Mouse (Mus musculus) midbrain, embryonic 13.5 days (tissue): ENCODE data around the gene Zfp524. TPM values are rescaled to one million over a fixed set of nuclear protein-coding genes. Genes with fewer than 3 reads are reported as not detected.
A peak's percentile ranks its signal among the peaks of the same experiment; 100 is the strongest.
"Not testable (repeated sequence)": the region's sequence is repeated elsewhere in the genome, so short reads cannot be mapped to it uniquely, and the experiment has no call there.

Source experiments
- ATAC-seq: fragments of 200-750 bp; cut with Nextera tagmentation; 2 replicates; pipeline ENCODE4 v1.8.0; 2017; ENCODE audit warnings: mild to moderate bottlenecking, moderate TSS enrichment, moderate library complexity
- H3K27ac ChIP-seq: fragments of 300-500 bp; sonication (generic); 2 replicates; pipeline ENCODE4 v1.5.1; 2015; ENCODE audit warnings: inconsistent platforms, mild to moderate bottlenecking, moderate library complexity
- H3K27me3 ChIP-seq: fragments of 300-500 bp; sonication (generic); 2 replicates; pipeline ENCODE4 v1.6.1; 2015; ENCODE audit warnings: mild to moderate bottlenecking, inconsistent platforms
- H3K36me3 ChIP-seq: fragments of 300-500 bp; sonication (generic); 2 replicates; pipeline ENCODE4 v1.6.1; 2015; ENCODE audit warnings: mild to moderate bottlenecking, inconsistent platforms
- H3K4me1 ChIP-seq: fragments of 300-500 bp; sonication (generic); replicated peaks from 2 replicates; pipeline ENCODE4 v1.6.1; 2015; ENCODE audit warnings: inconsistent platforms
- H3K4me2 ChIP-seq: fragments of 300-500 bp; sonication (generic); replicated peaks from 2 replicates; pipeline ENCODE4 v1.6.1; 2015; ENCODE audit warnings: moderate library complexity, mild to moderate bottlenecking, inconsistent platforms
- H3K4me3 ChIP-seq: fragments of 300-500 bp; sonication (generic); replicated peaks from 2 replicates; pipeline ENCODE4 v1.5.1; 2015; ENCODE audit warnings: mild to moderate bottlenecking, inconsistent platforms
- H3K9ac ChIP-seq: fragments of 300-500 bp; sonication (generic); replicated peaks from 2 replicates; pipeline ENCODE4 v1.6.1; 2015; ENCODE audit warnings: mild to moderate bottlenecking, inconsistent platforms
- H3K9me3 ChIP-seq: fragments of 300-500 bp; sonication (generic); 2 replicates; pipeline ENCODE4 v1.6.1; 2016; ENCODE audit warnings: mild to moderate bottlenecking, inconsistent platforms
- WGBS: fragments of 180-500 bp; shearing (Covaris S2); methylation state at CpG from one replicate; pipeline ENCODE4 v1.1.7; 2015; 5-methylcytosine and 5-hydroxymethylcytosine counted together
- polyA plus RNA-seq: library from polyadenylated mRNA; unstranded; fragments of >200 nt; fragmentation: Nextera tagmentation; extraction: Ambion mirVana; gene quantifications from 2 replicates; pipeline ENCODE4 v1.2.1, GENCODE M21; 2015

Gene Zfp524
- polyA plus RNA-seq, 1 experiment from 2014 or later, result 8.9 TPM

GRCm38 (mm10) chr7:5017352-5017751 lies 3.1 kb downstream of the Zfp524 start:
- no peak overlapping the region for H3K9ac ChIP-seq
- no peaks in the 10 kb centered on the region for H3K27me3 ChIP-seq
- 88% methylated on average over 16 of the region's 16 CpGs for WGBS
- peaks cover 18% of the 10 kb centered on the region for H3K36me3 ChIP-seq
- H3K4me1 ChIP-seq, result peaks cover 32% of the 10 kb centered on the region
- no peak for ATAC-seq
- no peaks in the 10 kb centered on the region for H3K9me3 ChIP-seq
- H3K4me2 ChIP-seq, result no peak overlapping the region
- H3K27ac ChIP-seq, result no peak overlapping the region
- H3K4me3 ChIP-seq, result no peak overlapping the region

GRCm38 (mm10) chr7:5017931-5018330 lies 3.7 kb downstream of the Zfp524 start:
- Histone ChIP-seq H3K9me3 (no peaks in the 10 kb centered on the region), H3K4me2 (no peak overlapping the region), H3K36me3 (peaks cover 16% of the 10 kb centered on the region), H3K27ac (no peak overlapping the region), H3K27me3 (no peaks in the 10 kb centered on the region), H3K4me3 (no peak overlapping the region), H3K4me1 (peaks cover 32% of the 10 kb centered on the region), H3K9ac (no peak overlapping the region)
- ATAC-seq, result no peak
- 97% methylated on average over 21 of the region's 21 CpGs for WGBS

- H3K27me3 ChIP-seq, H3K9me3 ChIP-seq, H3K9ac ChIP-seq: not testable (repeated sequence)
- Histone ChIP-seq H3K4me1 (peaks cover 23% of the 10 kb centered on the region), H3K36me3 (peaks cover 27% of the 10 kb centered on the region), H3K27ac (peak overlapping the region; percentile 94), H3K4me3 (peak overlapping the region; percentile 87), H3K4me2 (peak overlapping the region; percentile 91)
- 0 out of 2 replicates have a peak, but pooled peaks have one; percentile 0 for ATAC-seq
- WGBS, result 27% methylated on average over 8 of the region's 8 CpGs
Observed at GRCm38 (mm10) chr7:5019576-5019975, 5.4 kb downstream of the Zfp524 start.

- Histone ChIP-seq H3K9ac (peak within 1 kb of the TSS; percentile 97), H3K4me3 (peak within 1 kb of the TSS; percentile 87), H3K27me3 (no peaks in the 10 kb centered on the region), H3K4me2 (peak within 1 kb of the TSS; percentile 91), H3K9me3 (no peaks in the 10 kb centered on the region), H3K36me3 (peaks cover 32% of the 10 kb centered on the region), H3K4me1 (peaks cover 23% of the 10 kb centered on the region), H3K27ac (peak within 1 kb of the TSS; percentile 94)
- WGBS, result 1% methylated on average over 48 of the region's 49 CpGs
- ATAC-seq, result peak; percentile 92
Observed at GRCm38 (mm10) chr7:5020000-5020681, 5.9 kb downstream of the Zfp524 start, which contains the start of the genes Zfp865 and Ccdc106. Gene Zfp865 (plus strand): TSS chr7:5020376. Gene Ccdc106 (plus strand): TSS chr7:5020553.

- Histone ChIP-seq H3K4me3 (peak overlapping the region; percentile 87), H3K4me1 (peaks cover 23% of the 10 kb centered on the region), H3K27me3 (no peaks in the 10 kb centered on the region), H3K9ac (peak overlapping the region; percentile 97), H3K9me3 (no peaks in the 10 kb centered on the region), H3K4me2 (peak overlapping the region; percentile 91), H3K27ac (peak overlapping the region; percentile 94), H3K36me3 (peaks cover 32% of the 10 kb centered on the region)
- WGBS, result 0% methylated on average over 15 of the region's 15 CpGs
- ATAC-seq, result peak; percentile 6
Observed at GRCm38 (mm10) chr7:5020685-5021084, 6.5 kb downstream of the Zfp524 start.

- Histone ChIP-seq H3K4me3 (peak overlapping the region; percentile 87), H3K4me1 (peaks cover 18% of the 10 kb centered on the region), H3K9me3 (no peaks in the 10 kb centered on the region), H3K27me3 (no peaks in the 10 kb centered on the region), H3K9ac (peak overlapping the region; percentile 97), H3K4me2 (peak overlapping the region; percentile 91), H3K36me3 (peaks cover 32% of the 10 kb centered on the region), H3K27ac (peak overlapping the region; percentile 94)
- WGBS, result 50% methylated on average over 5 of the region's 5 CpGs
- ATAC-seq, result no peak
Observed at GRCm38 (mm10) chr7:5021197-5021596, 7.0 kb downstream of the Zfp524 start.

GRCm38 (mm10) chr7:5029543-5029942 lies 15.3 kb downstream of the Zfp524 start:
- no peaks in the 10 kb centered on the region for H3K27me3 ChIP-seq
- H3K36me3 ChIP-seq, result peaks cover 78% of the 10 kb centered on the region
- 0 out of 2 replicates have a peak, but pooled peaks have one; percentile 1 for ATAC-seq
- no peak overlapping the region for H3K9ac ChIP-seq
- H3K4me2 ChIP-seq, result no peak overlapping the region
- H3K27ac ChIP-seq, result no peak overlapping the region
- peaks cover 27% of the 10 kb centered on the region for H3K9me3 ChIP-seq
- no peaks in the 10 kb centered on the region for H3K4me1 ChIP-seq
- H3K4me3 ChIP-seq, result no peak overlapping the region
- WGBS, result 94% methylated on average over 22 of the region's 22 CpGs

- 0 out of 2 replicates have a peak, but pooled peaks have one; percentile 25 for ATAC-seq
- H3K9me3 ChIP-seq, result peaks cover 27% of the 10 kb centered on the region
- no peaks in the 10 kb centered on the region for H3K4me1 ChIP-seq
- H3K27ac ChIP-seq, result no peak overlapping the region
- 94% methylated on average over 21 of the region's 21 CpGs for WGBS
- H3K4me2 ChIP-seq, result no peak overlapping the region
- no peaks in the 10 kb centered on the region for H3K27me3 ChIP-seq
- H3K36me3 ChIP-seq, result peaks cover 78% of the 10 kb centered on the region
- no peak overlapping the region for H3K9ac ChIP-seq
- no peak overlapping the region for H3K4me3 ChIP-seq
Observed at GRCm38 (mm10) chr7:5029946-5030345, 15.7 kb downstream of the Zfp524 start.

- H3K27me3 ChIP-seq, result no peaks in the 10 kb centered on the region
- no peak overlapping the region for H3K9ac ChIP-seq
- peaks cover 27% of the 10 kb centered on the region for H3K9me3 ChIP-seq
- no peak overlapping the region; the same call in 1 of the 2 replicates for H3K4me3 ChIP-seq
- ATAC-seq, result no peak
- no peak overlapping the region for H3K4me2 ChIP-seq
- H3K27ac ChIP-seq, result no peak overlapping the region
- peaks cover 85% of the 10 kb centered on the region for H3K36me3 ChIP-seq
- WGBS, result 87% methylated on average over 63 of the region's 63 CpGs
- no peaks in the 10 kb centered on the region for H3K4me1 ChIP-seq
Observed at GRCm38 (mm10) chr7:5030554-5031275, 16.5 kb downstream of the Zfp524 start.

GRCm38 (mm10) chr7:5031496-5031895 lies 17.3 kb downstream of the Zfp524 start:
- H3K4me2 ChIP-seq, result no peak overlapping the region
- H3K27me3 ChIP-seq, result no peaks in the 10 kb centered on the region
- peaks cover 92% of the 10 kb centered on the region for H3K36me3 ChIP-seq
- WGBS, result 78% methylated on average over 46 of the region's 46 CpGs
- H3K9me3 ChIP-seq, result peaks cover 27% of the 10 kb centered on the region
- no peak overlapping the region for H3K9ac ChIP-seq
- ATAC-seq, result no peak
- H3K4me3 ChIP-seq, result no peak overlapping the region; the same call in 1 of the 2 replicates
- H3K4me1 ChIP-seq, result no peaks in the 10 kb centered on the region
- H3K27ac ChIP-seq, result no peak overlapping the region

GRCm38 (mm10) chr7:5033818-5034217 lies 19.6 kb downstream of the Zfp524 start, which contains the start of gene 4632433K11Rik:
Gene 4632433K11Rik (plus strand): TSS chr7:5034118.
- Histone ChIP-seq H3K4me1 (peaks cover 11% of the 10 kb centered on the region; the same call in 1 of the 2 replicates), H3K4me3 (no peak within 1 kb of the TSS), H3K9me3 (peaks cover 27% of the 10 kb centered on the region), H3K27me3 (no peaks in the 10 kb centered on the region), H3K27ac (no peak within 1 kb of the TSS), H3K36me3 (peaks cover 77% of the 10 kb centered on the region), H3K9ac (no peak within 1 kb of the TSS), H3K4me2 (no peak within 1 kb of the TSS)
- 93% methylated on average over 3 of the region's 3 CpGs for WGBS
- no peak for ATAC-seq

- 95% methylated on average over 17 of the region's 17 CpGs for WGBS
- H3K36me3 ChIP-seq, result peaks cover 58% of the 10 kb centered on the region
- no peak overlapping the region for H3K27ac ChIP-seq
- H3K9ac ChIP-seq, result no peak overlapping the region
- no peaks in the 10 kb centered on the region for H3K27me3 ChIP-seq
- H3K4me3 ChIP-seq, result no peak overlapping the region
- peaks cover 23% of the 10 kb centered on the region for H3K4me1 ChIP-seq
- H3K9me3 ChIP-seq, result peaks cover 13% of the 10 kb centered on the region
- no peak for ATAC-seq
- no peak overlapping the region for H3K4me2 ChIP-seq
Observed at GRCm38 (mm10) chr7:5035628-5036027, 21.4 kb downstream of the Zfp524 start.
